Mouse (Mus musculus): ENCODE measurements at regions not wholly inside any gene's neighbourhood (a gene's known extent, or its start where the extent isn't known, plus 50 kb on each side); places are given as distances from the start of the nearest gene placed in this dataset.
A peak's percentile ranks its signal among the peaks of the same experiment; 100 is the strongest.

DNA sequence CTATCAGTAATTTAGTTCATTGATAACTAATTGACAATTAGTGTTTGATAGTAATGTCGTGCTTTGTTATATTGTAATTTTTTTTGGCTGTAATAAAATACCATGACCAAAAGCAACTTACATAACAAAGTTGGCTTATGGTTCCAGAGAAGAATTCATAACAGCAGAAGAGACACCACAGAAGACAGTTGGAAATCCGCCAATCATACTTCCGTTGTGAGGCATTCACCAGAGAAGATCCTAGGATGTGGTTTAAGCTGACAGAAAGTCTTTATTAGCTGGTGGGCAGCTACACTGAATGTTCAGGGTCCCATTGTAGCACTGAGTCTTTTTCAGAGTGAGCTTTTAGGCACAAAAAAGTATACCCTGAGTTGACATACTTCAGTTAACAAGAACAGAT lies 109.9 kb downstream of the Sec23a start:
- no peak for DNase-seq (ENCODE audit: low read depth, low spot score)

DNA sequence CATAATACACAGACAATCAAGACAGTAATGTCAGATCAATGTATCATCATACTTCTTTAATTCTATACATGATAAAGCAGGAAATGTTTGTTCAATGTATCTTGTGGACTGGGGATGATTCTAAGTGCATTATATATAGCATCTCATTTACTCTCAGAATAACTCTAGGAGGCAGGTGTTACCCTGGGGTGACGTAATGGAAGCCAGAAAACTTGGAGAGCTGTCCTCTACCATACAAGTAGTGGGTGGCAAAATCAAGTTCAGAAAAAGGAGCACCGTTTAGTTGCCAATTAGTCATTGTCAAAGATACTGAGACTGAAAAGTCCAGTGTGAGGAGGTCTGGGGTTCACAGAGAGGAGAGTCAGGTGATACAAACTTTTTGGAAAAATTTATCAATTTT lies 136.0 kb downstream of the Sec23a start:
- peak; percentile 13 for DNase-seq (ENCODE audit: low read depth, low spot score)

DNA sequence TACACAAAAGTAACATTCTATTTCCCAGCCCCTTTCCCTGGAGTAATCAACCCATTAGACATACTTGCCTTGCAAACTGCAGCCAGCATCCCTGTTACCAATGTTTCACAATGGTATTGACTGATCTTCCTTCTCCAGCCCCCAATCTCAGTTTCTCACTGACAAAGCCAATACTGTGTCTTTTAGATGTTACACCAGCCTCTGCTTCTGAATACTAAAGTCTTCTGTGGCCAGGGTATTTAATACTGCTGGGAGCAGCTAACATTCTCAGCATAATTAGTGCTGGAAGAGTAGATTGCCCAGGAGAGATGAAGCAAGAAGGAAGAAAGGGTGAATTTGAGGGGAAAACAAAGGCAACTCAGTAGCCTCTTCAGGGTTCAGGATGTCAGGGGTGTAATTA lies 139.4 kb downstream of the Sec23a start:
- no peak for DNase-seq (ENCODE audit: low read depth, low spot score)

DNA sequence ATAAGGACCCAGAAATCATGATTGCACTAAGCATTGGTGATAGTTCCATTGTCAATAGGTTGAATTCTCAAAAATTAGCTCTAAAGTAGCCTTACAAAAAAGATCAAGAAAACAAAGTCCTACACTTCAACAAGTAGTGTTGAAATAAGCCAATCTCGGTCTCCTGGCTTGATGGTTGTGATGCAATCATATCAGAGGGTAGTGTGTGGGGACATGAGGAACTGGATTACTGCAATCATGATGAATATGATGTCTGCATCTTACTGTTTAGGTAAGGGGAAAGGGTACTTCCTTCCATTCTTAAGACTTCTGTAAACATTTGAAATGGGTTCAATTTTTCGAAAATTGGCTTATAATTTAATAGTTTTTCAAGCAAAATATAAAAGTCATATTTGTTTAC lies 155.3 kb downstream of the Sec23a start:
- DNase-seq (ENCODE audit: low read depth, low spot score), result no peak

DNA sequence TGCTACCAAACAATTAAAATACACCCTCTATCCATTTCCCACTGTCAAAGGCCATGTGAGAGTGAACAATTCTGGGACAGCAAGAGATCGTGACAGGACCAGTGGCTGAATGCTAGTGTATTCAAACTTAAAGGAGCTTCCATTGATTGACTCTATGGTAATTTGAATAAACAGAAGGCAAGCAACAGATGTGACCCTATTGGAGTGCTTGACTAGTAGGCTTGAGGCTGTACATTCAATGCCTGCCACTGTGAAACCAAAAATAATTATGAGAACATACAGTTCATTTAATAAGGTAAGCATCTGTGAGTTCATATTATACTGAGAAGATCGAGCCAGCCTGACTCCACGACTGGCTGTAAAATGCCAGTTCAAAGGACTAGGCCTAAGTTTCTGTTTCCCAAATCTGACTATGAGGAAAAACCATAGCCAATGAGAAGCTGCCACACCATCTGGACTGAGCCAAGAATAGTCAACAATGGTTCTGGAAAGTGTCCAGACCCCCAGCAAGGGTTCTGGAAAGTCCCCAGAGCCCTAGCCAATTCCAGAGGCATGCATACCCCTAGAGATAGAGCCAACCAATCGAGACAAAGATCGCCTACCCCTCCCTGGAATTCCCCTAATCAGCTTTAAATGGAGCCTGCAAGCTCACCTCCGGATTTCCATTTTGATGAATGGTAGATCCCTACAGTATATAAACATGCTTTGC lies 160.0 kb downstream of the Sec23a start:
- DNase-seq (ENCODE audit: low read depth, low spot score), result no peak

DNA sequence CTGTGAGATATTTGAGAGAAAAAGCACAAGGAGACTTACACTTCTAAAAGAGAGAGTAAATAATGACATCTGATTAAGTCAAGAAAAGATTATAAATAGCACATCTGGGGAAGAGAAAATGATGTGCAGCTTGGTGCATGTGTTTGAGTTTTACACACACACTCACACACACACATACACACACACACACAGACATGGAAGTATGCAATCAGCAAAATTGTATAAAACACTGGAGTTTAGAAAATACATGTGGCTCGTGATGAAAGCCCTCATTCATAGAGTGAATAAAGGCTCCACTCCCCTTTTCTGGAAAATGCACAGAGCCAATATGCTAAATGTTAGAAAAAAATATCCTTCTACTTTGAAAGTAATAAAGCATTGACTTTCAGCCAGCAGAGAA lies 182.2 kb downstream of the Sec23a start:
- no peak for DNase-seq (ENCODE audit: low read depth, low spot score)

DNA sequence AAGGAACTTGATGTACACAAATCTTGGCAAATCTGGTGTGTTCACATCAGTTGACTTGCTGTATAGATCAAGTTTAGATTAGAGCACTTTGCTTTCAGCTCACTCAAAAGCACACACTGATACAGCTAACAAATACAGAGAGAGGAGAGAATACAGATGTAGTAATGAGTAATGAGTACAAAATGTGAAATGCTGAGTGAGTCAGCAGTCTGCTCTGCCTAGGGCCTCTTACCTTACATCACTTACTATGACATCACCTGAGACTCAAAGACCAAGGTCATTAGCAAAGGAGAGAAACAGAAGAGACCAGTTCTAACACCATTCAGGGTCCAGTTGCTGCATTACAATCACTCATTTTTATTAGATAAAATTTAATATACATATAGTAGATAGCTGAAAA lies 184.0 kb downstream of the Sec23a start:
- DNase-seq (ENCODE audit: low read depth, low spot score), result no peak

DNA sequence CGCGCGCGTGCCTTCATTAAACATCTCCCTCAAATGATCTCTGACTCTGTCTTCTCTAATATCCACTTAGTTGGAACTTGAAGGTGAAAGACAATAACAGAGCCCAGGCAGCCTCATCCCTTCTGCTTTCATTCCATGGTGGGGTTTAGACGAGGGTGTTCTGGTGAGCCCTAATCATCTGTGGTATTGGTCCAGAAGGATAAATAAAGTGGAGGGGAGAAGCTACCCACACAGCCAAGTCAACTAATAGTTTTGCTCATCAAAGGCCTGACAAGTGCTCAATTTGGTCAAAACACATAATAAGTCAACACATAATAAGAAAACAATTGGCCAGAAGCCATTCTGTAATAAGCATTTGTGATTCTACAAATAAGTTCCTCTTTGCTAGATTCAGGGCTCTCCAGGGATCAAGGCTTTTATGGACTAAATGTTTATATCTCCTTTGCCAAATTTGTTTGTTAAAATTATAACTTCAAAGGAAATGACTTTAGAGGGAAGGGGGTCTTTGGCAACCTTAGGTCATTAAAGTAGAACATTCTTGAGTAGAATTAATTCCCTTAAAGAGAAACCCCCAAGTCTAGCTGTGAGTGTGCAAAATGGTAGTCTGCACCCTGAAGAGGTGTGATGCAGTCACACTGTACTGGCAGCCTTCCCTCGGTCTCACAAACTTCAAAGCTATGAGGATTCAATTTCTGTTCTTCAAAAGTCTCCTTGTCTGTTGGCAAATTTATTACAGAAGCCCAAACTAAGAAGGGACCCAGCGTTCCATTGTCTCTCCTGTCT lies 186.5 kb downstream of the Sec23a start:
- DNase-seq (ENCODE audit: low read depth, low spot score), result no peak

DNA sequence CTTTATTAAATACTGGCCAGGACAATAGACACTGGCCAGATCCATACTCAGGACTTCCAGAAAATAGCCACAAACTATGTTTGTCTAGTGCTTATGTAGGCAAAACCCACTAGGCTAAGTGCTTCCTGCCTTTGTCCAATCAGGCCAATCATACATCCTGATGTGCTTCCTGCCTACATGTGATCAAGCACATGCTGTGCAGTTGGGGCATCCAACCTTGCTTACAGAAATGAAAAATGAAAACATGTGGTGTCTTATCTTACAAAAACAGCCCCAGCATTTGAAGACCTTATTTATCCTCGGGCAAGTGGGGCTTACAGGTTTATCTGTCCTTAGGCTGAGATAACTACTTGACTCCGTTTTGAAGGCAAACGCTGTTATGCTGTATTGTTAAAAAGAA lies 188.8 kb downstream of the Sec23a start:
- DNase-seq (ENCODE audit: low read depth, low spot score), result no peak

DNA sequence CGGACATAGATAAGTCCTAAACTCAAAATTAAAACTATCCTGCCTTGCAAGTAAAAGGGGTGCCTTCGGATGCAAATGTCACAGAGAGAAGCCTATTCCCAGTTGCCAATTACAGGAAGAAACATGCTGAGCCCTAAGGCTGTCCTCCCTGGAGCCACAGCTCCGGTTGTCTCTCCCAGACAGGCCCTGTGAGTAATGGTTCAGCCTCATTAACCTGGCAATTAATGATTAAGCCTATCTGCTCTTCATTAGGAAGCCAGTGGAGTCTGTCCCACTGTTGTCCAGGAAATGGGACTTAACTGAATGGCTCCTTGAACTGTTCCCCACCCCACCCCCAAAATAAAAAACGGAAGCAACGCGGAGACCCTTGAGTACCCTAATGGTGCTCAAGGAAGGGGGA lies 207.7 kb downstream of the Sec23a start:
- no peak for DNase-seq (ENCODE audit: low read depth, low spot score)

DNA sequence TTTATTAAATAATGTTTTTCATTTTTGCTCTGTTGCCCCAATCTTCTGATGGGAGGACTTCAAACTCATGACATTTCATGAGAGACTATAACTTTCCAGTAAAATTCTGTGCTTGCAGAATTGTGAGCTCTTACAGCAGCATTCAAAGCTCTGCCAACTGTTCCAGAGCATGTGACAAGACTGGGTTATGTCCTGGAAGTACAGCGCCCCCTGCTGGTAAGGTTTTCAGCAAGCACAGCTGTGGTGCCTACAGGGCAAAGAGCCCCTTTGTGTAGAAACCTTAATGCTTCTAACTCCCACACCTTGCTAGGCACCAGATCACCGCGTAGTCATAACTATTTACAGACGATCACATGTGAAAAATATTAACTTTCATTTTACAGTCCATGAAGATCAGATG lies 209.4 kb downstream of the Sec23a start:
- peak; percentile 83 for DNase-seq (ENCODE audit: low read depth, low spot score)
